Mouse (Mus musculus): ENCODE data around the gene Tmem26. TPM values are rescaled to one million over a fixed set of nuclear protein-coding genes. Genes with fewer than 3 reads are reported as not detected.
"Not testable (repeated sequence)": the region's sequence is repeated elsewhere in the genome, so short reads cannot be mapped to it uniquely, and the experiment has no call there.

Gene Tmem26
- total and polyA plus RNA-seq, 3 experiments = 0.11 TPM; not detected in 2

- no peak overlapping the region for H3K4me3 ChIP-seq (ENCODE audit: low read depth, low read length)
- no peaks in the 10 kb centered on the region for H3K36me3 ChIP-seq (replicated peaks)
- TF ChIP-seq CTCF (IDR thresholded peaks at IDR 0.05; ENCODE audit: low read depth, low read length) (no peak), POLR2AphosphoS5 (IDR thresholded peaks at IDR 0.05; ENCODE audit: insufficient replicate concordance, low read depth, low read length) (no peak), GATA2 (IDR thresholded peaks at IDR 0.05; ENCODE audit: borderline replicate concordance, low read depth, low read length) (no peak), GATA1 (IDR thresholded peaks at IDR 0.05; ENCODE audit: borderline replicate concordance, low read length) (no peak), TAL1 (conservative IDR thresholded peaks at IDR 0.05; ENCODE audit: low read depth, low read length) (no peak)
- H3K27me3 ChIP-seq (ENCODE audit: insufficient read depth, low read length) = no peaks in the 10 kb centered on the region
- no peaks in the 10 kb centered on the region for H3K4me1 ChIP-seq (ENCODE audit: insufficient read depth, low read depth, low read length)
- peaks cover 22% of the 10 kb centered on the region for H3K9me3 ChIP-seq (replicated peaks)
- no peak for ATAC-seq (ENCODE audit: extremely low read depth, insufficient number of reproducible peaks, low FRiP score, poor library complexity, severe bottlenecking)
- DNase-seq (ENCODE audit: low spot score) = no peak
Observed at GRCm38 (mm10) chr10:68737391-68737790, 13.9 kb downstream of the Tmem26 start.

GRCm38 (mm10) chr10:68738981-68739380, 15.5 kb downstream of the Tmem26 start:
- not testable (repeated sequence) for ATAC-seq (ENCODE audit: extremely low read depth, insufficient number of reproducible peaks, low FRiP score, poor library complexity, severe bottlenecking); H3K4me3 ChIP-seq (ENCODE audit: low read depth, low read length); H3K4me1 ChIP-seq (ENCODE audit: insufficient read depth, low read depth, low read length); H3K27me3 ChIP-seq (ENCODE audit: insufficient read depth, low read length); H3K36me3 ChIP-seq (replicated peaks); DNase-seq (ENCODE audit: low spot score)
- H3K9me3 ChIP-seq (replicated peaks) = peaks cover 25% of the 10 kb centered on the region

GRCm38 (mm10) chr10:68740251-68740650, 16.8 kb downstream of the Tmem26 start:
- Histone ChIP-seq H3K4me1 (ENCODE audit: insufficient read depth, low read depth, low read length) (no peaks in the 10 kb centered on the region), H3K4me3 (ENCODE audit: low read depth, low read length) (no peak overlapping the region), H3K36me3 (replicated peaks) (no peaks in the 10 kb centered on the region), H3K27me3 (ENCODE audit: insufficient read depth, low read length) (no peaks in the 10 kb centered on the region), H3K9me3 (replicated peaks) (peaks cover 25% of the 10 kb centered on the region)
- ATAC-seq (ENCODE audit: extremely low read depth, insufficient number of reproducible peaks, low FRiP score, poor library complexity, severe bottlenecking) = no peak
- no peak for TF ChIP-seq CTCF (IDR thresholded peaks at IDR 0.05; ENCODE audit: low read depth, low read length)
- no peak for TF ChIP-seq POLR2AphosphoS5 (IDR thresholded peaks at IDR 0.05; ENCODE audit: insufficient replicate concordance, low read depth, low read length)
- no peak for TF ChIP-seq GATA1 (IDR thresholded peaks at IDR 0.05; ENCODE audit: borderline replicate concordance, low read length)
- TF ChIP-seq TAL1 (conservative IDR thresholded peaks at IDR 0.05; ENCODE audit: low read depth, low read length) = no peak
- TF ChIP-seq GATA2 (IDR thresholded peaks at IDR 0.05; ENCODE audit: borderline replicate concordance, low read depth, low read length) = no peak
- DNase-seq (ENCODE audit: low spot score) = no peak

- no peak for TF ChIP-seq GATA1 (IDR thresholded peaks at IDR 0.05; ENCODE audit: borderline replicate concordance, low read length)
- TF ChIP-seq CTCF (IDR thresholded peaks at IDR 0.05; ENCODE audit: low read depth, low read length) = no peak
- TF ChIP-seq GATA2 (IDR thresholded peaks at IDR 0.05; ENCODE audit: borderline replicate concordance, low read depth, low read length) = no peak
- no peak for TF ChIP-seq TAL1 (conservative IDR thresholded peaks at IDR 0.05; ENCODE audit: low read depth, low read length)
- no peak for TF ChIP-seq POLR2AphosphoS5 (IDR thresholded peaks at IDR 0.05; ENCODE audit: insufficient replicate concordance, low read depth, low read length)
- Histone ChIP-seq H3K4me1 (ENCODE audit: insufficient read depth, low read depth, low read length) (no peaks in the 10 kb centered on the region), H3K36me3 (replicated peaks) (no peaks in the 10 kb centered on the region), H3K9me3 (replicated peaks) (peaks cover 19% of the 10 kb centered on the region), H3K4me3 (ENCODE audit: low read depth, low read length) (no peak overlapping the region), H3K27me3 (ENCODE audit: insufficient read depth, low read length) (no peaks in the 10 kb centered on the region)
- ATAC-seq (ENCODE audit: extremely low read depth, insufficient number of reproducible peaks, low FRiP score, poor library complexity, severe bottlenecking) (no peak), DNase-seq (ENCODE audit: low spot score) (no peak)
Observed at GRCm38 (mm10) chr10:68750921-68751320, 27.5 kb downstream of the Tmem26 start.

- Histone ChIP-seq H3K36me3 (replicated peaks) (no peaks in the 10 kb centered on the region), H3K9me3 (replicated peaks) (peaks cover 9% of the 10 kb centered on the region), H3K4me1 (ENCODE audit: insufficient read depth, low read depth, low read length) (no peaks in the 10 kb centered on the region), H3K4me3 (ENCODE audit: low read depth, low read length) (no peak overlapping the region), H3K27me3 (ENCODE audit: insufficient read depth, low read length) (no peaks in the 10 kb centered on the region)
- TF ChIP-seq GATA2 (IDR thresholded peaks at IDR 0.05; ENCODE audit: borderline replicate concordance, low read depth, low read length) (no peak), TAL1 (conservative IDR thresholded peaks at IDR 0.05; ENCODE audit: low read depth, low read length) (no peak), CTCF (IDR thresholded peaks at IDR 0.05; ENCODE audit: low read depth, low read length) (no peak), POLR2AphosphoS5 (IDR thresholded peaks at IDR 0.05; ENCODE audit: insufficient replicate concordance, low read depth, low read length) (no peak), GATA1 (IDR thresholded peaks at IDR 0.05; ENCODE audit: borderline replicate concordance, low read length) (no peak)
- ATAC-seq (ENCODE audit: extremely low read depth, insufficient number of reproducible peaks, low FRiP score, poor library complexity, severe bottlenecking) (no peak), DNase-seq (ENCODE audit: low spot score) (no peak)
Observed at GRCm38 (mm10) chr10:68759238-68759637, 35.8 kb downstream of the Tmem26 start.

GRCm38 (mm10) chr10:68759789-68760188, 36.3 kb downstream of the Tmem26 start:
- DNase-seq (ENCODE audit: low spot score) (no peak), ATAC-seq (ENCODE audit: extremely low read depth, insufficient number of reproducible peaks, low FRiP score, poor library complexity, severe bottlenecking) (no peak)
- Histone ChIP-seq H3K36me3 (replicated peaks) (no peaks in the 10 kb centered on the region), H3K4me3 (ENCODE audit: low read depth, low read length) (no peak overlapping the region), H3K9me3 (replicated peaks) (peaks cover 7% of the 10 kb centered on the region), H3K4me1 (ENCODE audit: insufficient read depth, low read depth, low read length) (no peaks in the 10 kb centered on the region), H3K27me3 (ENCODE audit: insufficient read depth, low read length) (no peaks in the 10 kb centered on the region)
- TF ChIP-seq CTCF (IDR thresholded peaks at IDR 0.05; ENCODE audit: low read depth, low read length) = no peak

GRCm38 (mm10) chr10:68781067-68781868, 57.8 kb downstream of the Tmem26 start:
- no peaks in the 10 kb centered on the region for H3K4me1 ChIP-seq (ENCODE audit: insufficient read depth, low read depth, low read length)
- TF ChIP-seq CTCF (IDR thresholded peaks at IDR 0.05; ENCODE audit: low read depth, low read length) (no peak), GATA1 (IDR thresholded peaks at IDR 0.05; ENCODE audit: borderline replicate concordance, low read length) (no peak)
- peaks cover 30% of the 10 kb centered on the region for H3K9me3 ChIP-seq (replicated peaks)
- H3K4me3 ChIP-seq (ENCODE audit: low read depth, low read length) = no peak overlapping the region
- no peak for ATAC-seq (ENCODE audit: extremely low read depth, insufficient number of reproducible peaks, low FRiP score, poor library complexity, severe bottlenecking)
- no peaks in the 10 kb centered on the region for H3K27me3 ChIP-seq (ENCODE audit: insufficient read depth, low read length)
- no peak for DNase-seq (ENCODE audit: low spot score)
- no peaks in the 10 kb centered on the region for H3K36me3 ChIP-seq (replicated peaks)
